Mouse (Mus musculus) bone marrow macrophage, adult 2 months (primary cell): ENCODE measurements around the gene Apbb1ip. TPM values are rescaled to one million over a fixed set of nuclear protein-coding genes. Genes with fewer than 3 reads are reported as not detected.
"Not testable (repeated sequence)": the region's sequence is repeated elsewhere in the genome, so short reads cannot be mapped to it uniquely, and the experiment has no call there.

ENCODE experiments used
- H3K27ac ChIP-seq: 2 replicates; pipeline ENCODE4 v1.5.1; 2012; ENCODE audit warnings: low read depth, low read length; ENCODE audit not compliant: insufficient read depth
- H3K4me1 ChIP-seq: 2 replicates; pipeline ENCODE4 v1.6.1; 2012; ENCODE audit warnings: low read length; ENCODE audit not compliant: control insufficient read depth, insufficient read depth
- H3K4me3 ChIP-seq: 2 replicates; pipeline ENCODE4 v1.5.1; 2012; ENCODE audit warnings: mild to moderate bottlenecking, low read length, moderate library complexity; ENCODE audit not compliant: insufficient read depth
- CTCF ChIP-seq: IDR thresholded peaks from 2 replicates; pipeline ENCODE4 v1.5.1; 2012; ENCODE audit warnings: low read depth, mild to moderate bottlenecking, low read length, moderate library complexity
- POLR2A ChIP-seq: IDR thresholded peaks from 2 replicates; pipeline ENCODE4 v1.6.1; 2012; ENCODE audit warnings: mild to moderate bottlenecking, low read depth, low read length, borderline replicate concordance
- polyA plus RNA-seq: library from polyadenylated mRNA; stranded (reverse); fragments of >200 nt; gene quantifications from 2 replicates; pipeline ENCODE4 v1.2.4, GENCODE M21; 2012; ENCODE audit not compliant: missing spikeins, insufficient read depth, insufficient read length

Gene Apbb1ip
- polyA plus RNA-seq, 1 experiment = 182 TPM

DNA sequence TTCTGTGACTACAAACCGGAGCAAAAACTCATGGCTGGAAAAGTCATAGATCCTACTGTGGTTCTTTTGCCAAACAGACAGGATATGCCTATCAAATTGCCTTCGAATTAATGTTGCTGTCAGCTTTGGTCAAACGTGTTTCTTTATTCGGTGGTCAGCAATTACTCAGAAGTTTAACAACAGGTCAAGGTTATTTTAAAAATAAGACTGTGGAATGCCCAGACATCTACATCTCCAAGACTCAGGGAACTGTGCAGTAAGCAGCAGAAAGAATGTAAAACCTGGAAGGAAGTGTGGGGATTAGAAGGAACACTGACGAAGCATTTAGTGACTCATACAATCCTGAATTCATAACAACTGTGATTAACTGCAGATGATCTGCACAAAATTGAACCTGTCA lies 40.0 kb downstream of the Apbb1ip start:
- H3K4me1 ChIP-seq = peaks cover 60% of the 10 kb centered on the region
- H3K4me3 ChIP-seq = no peak overlapping the region
- TF ChIP-seq POLR2A (no peak), CTCF (no peak)
- peak overlapping the region; percentile 69 for H3K27ac ChIP-seq

DNA sequence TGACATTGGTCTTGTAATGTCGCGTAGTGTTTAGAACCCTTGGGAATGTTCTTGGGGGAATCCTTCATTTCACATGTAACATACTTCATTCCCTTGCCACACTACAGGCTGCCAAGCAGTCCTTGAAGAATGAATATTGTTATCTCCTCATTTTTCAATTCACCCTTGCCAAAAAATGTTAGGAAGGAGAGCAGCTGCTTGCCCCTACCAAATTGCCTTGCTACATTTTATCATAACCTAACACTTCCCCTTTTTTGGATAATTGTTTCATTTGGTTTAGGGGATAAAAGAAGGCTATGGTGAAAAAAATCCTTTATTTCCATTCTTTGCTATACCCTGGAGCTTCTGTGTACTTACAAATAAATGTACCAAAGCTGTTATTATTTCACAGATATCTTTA lies 41.8 kb downstream of the Apbb1ip start:
- peak overlapping the region; percentile 75 for H3K27ac ChIP-seq
- no peak for TF ChIP-seq POLR2A
- TF ChIP-seq CTCF = no peak
- H3K4me1 ChIP-seq = peaks cover 45% of the 10 kb centered on the region
- no peak overlapping the region for H3K4me3 ChIP-seq

- Histone ChIP-seq H3K4me3 (no peak overlapping the region), H3K4me1 (peaks cover 45% of the 10 kb centered on the region), H3K27ac (peak overlapping the region; percentile 68)
- TF ChIP-seq CTCF = no peak
- TF ChIP-seq POLR2A = no peak
Measured at GRCm38 (mm10) chr2:22816231-22816630, 42.3 kb downstream of the Apbb1ip start.

GRCm38 (mm10) chr2:22822293-22822692 lies 48.4 kb downstream of the Apbb1ip start:
- Histone ChIP-seq H3K4me1 (peaks cover 26% of the 10 kb centered on the region), H3K27ac (peak overlapping the region; percentile 77), H3K4me3 (no peak overlapping the region)
- TF ChIP-seq CTCF (no peak), POLR2A (no peak)

GRCm38 (mm10) chr2:22845514-22845913 lies 71.6 kb downstream of the Apbb1ip start:
- TF ChIP-seq POLR2A = no peak
- TF ChIP-seq CTCF = no peak
- Histone ChIP-seq H3K4me3 (no peak overlapping the region), H3K4me1 (no peaks in the 10 kb centered on the region), H3K27ac (no peak overlapping the region)

GRCm38 (mm10) chr2:22851900-22852299 lies 78.0 kb downstream of the Apbb1ip start:
- TF ChIP-seq CTCF (no peak), POLR2A (no peak)

DNA sequence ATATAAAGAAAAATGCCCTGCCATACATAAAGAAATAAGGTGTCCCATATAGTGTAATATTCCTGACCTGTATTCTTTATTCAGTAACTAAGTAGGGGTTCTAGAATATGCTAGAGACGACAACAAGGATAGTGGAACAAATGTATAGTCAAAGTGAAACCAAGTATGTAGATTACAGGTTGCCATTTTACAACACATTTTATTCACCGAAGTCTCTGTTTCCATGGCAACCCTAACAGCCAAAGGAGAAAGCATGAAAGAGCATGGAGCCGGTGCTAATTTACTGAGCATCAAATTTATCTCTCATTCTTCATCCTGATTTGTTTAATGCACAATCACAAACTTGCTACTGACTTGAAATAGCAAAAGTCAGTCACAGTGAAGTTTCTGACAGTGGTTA lies 83.6 kb downstream of the Apbb1ip start:
- Histone ChIP-seq H3K4me3 (no peak overlapping the region), H3K27ac (no peak overlapping the region), H3K4me1 (peaks cover 22% of the 10 kb centered on the region)
- no peak for TF ChIP-seq CTCF
- TF ChIP-seq POLR2A = no peak

More at GRCm38 (mm10) chr2:22851900-22852299, 78.0 kb downstream of the Apbb1ip start:
- no peak overlapping the region for H3K4me3 ChIP-seq
- no peaks in the 10 kb centered on the region for H3K4me1 ChIP-seq
- H3K27ac ChIP-seq = no peak overlapping the region

DNA sequence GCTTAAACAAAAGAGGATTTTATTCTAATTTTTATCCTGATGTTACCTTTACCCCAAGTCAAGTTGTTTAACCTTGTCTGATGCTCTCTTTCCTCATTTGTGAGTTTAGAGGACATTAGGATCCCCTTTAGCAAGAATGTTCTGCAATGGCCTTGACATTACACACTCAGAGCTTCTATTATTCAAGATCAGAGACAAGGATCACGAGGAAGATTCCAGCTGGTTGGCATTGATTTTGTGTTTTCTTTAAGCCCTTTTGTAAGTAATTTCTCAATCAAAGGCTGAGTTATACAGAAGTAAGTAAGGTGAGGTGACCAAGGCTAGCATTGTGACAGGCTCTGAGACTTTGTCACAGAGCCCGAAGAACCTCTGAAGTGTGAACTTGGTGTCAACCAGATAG lies 88.3 kb downstream of the Apbb1ip start:
- no peak for TF ChIP-seq POLR2A
- no peak for TF ChIP-seq CTCF
- no peak overlapping the region for H3K27ac ChIP-seq
- H3K4me1 ChIP-seq = peaks cover 29% of the 10 kb centered on the region
- no peak overlapping the region for H3K4me3 ChIP-seq

GRCm38 (mm10) chr2:22864394-22865037 lies 90.6 kb downstream of the Apbb1ip start:
- not testable (repeated sequence) for H3K27ac ChIP-seq, H3K4me3 ChIP-seq
- TF ChIP-seq CTCF = peak; percentile 42; the same call in 1 of the 2 replicates

GRCm38 (mm10) chr2:22865818-22866217 lies 91.9 kb downstream of the Apbb1ip start:
- Histone ChIP-seq H3K4me1 (peaks cover 14% of the 10 kb centered on the region), H3K27ac (no peak overlapping the region), H3K4me3 (no peak overlapping the region)
- TF ChIP-seq POLR2A (no peak), CTCF (no peak)

More at GRCm38 (mm10) chr2:22864394-22865037, 90.6 kb downstream of the Apbb1ip start:
- H3K4me1 ChIP-seq = peaks cover 25% of the 10 kb centered on the region
